Mouse (Mus musculus): ENCODE measurements around the gene Olfr1040.
"Not testable (repeated sequence)": the region's sequence is repeated elsewhere in the genome, so short reads cannot be mapped to it uniquely, and the experiment has no call there.

The Olfr1040 gene

GRCm38 (mm10) chr2:86146632-86147031 lies at the start of gene Olfr1040:
Gene Olfr1040, minus strand, starts transcription at chr2:86146732.
- CTCF ChIA-PET: no interaction called here

- CTCF ChIA-PET: no interaction called here
These were observed 49.3 kb upstream of the Olfr1040 start for GRCm38 (mm10) chr2:86195863-86196262.

GRCm38 (mm10) chr2:86185583-86185982 lies 39.1 kb upstream of the Olfr1040 start, which contains the start of gene Olfr52:
Gene Olfr52, minus strand, starts transcription at chr2:86185683.
- CTCF ChIA-PET: no interaction called here

GRCm38 (mm10) chr2:86179950-86180349 lies 33.4 kb upstream of the Olfr1040 start:
- CTCF ChIA-PET: no interaction called here

- CTCF ChIA-PET: no interaction called here
These were observed 31.2 kb upstream of the Olfr1040 start, which contains the start of gene Olfr1044 for GRCm38 (mm10) chr2:86177720-86178119. Gene Olfr1044, minus strand, starts transcription at chr2:86177820.

- CTCF ChIA-PET: not testable (repeated sequence)
These were observed 28.9 kb upstream of the Olfr1040 start for GRCm38 (mm10) chr2:86175422-86175821.

GRCm38 (mm10) chr2:86167422-86167821 lies 20.9 kb upstream of the Olfr1040 start, which contains the start of gene Olfr1043:
Gene Olfr1043, minus strand, starts transcription at chr2:86167522.
- CTCF ChIA-PET: no interaction called here

- CTCF ChIA-PET: no interaction called here
These were observed 15.2 kb upstream of the Olfr1040 start, which contains the start of gene Olfr1042 for GRCm38 (mm10) chr2:86161738-86162137. Gene Olfr1042, minus strand, starts transcription at chr2:86161838.

GRCm38 (mm10) chr2:86135828-86136227 lies 10.7 kb downstream of the Olfr1040 start, which contains the start of gene Olfr1039:
Gene Olfr1039, minus strand, starts transcription at chr2:86135928.
- CTCF ChIA-PET: no interaction called here

All from spleen, embryonic (tissue).